Mouse (Mus musculus) limb, embryonic 15.5 days (tissue): ENCODE data around the gene Stambp. TPM values are rescaled to one million over a fixed set of nuclear protein-coding genes. Genes with fewer than 3 reads are reported as not detected.

Experiments used
- ATAC-seq: fragments of 200-750 bp; cut with Nextera tagmentation; 2 replicates; pipeline ENCODE4 v1.8.0; 2017; ENCODE audit warnings: low read depth, moderate TSS enrichment; ENCODE audit not compliant: insufficient number of reproducible peaks, low FRiP score, low TSS enrichment
- H3K27ac ChIP-seq: fragments of 300-500 bp; sonication (generic); 2 replicates; pipeline ENCODE4 v1.5.1; 2015; ENCODE audit warnings: moderate library complexity, mild to moderate bottlenecking, inconsistent platforms
- H3K27me3 ChIP-seq: fragments of 300-500 bp; sonication (generic); 2 replicates; pipeline ENCODE4 v1.6.1; 2015; ENCODE audit warnings: inconsistent platforms
- H3K36me3 ChIP-seq: fragments of 300-500 bp; sonication (generic); 2 replicates; pipeline ENCODE4 v1.6.1; 2015; ENCODE audit warnings: inconsistent platforms
- H3K4me1 ChIP-seq: fragments of 300-500 bp; sonication (generic); 2 replicates; pipeline ENCODE4 v1.6.1; 2015; ENCODE audit warnings: inconsistent platforms
- H3K4me2 ChIP-seq: fragments of 300-500 bp; sonication (generic); 2 replicates; pipeline ENCODE4 v1.6.1; 2015; ENCODE audit warnings: mild to moderate bottlenecking, inconsistent platforms
- H3K4me3 ChIP-seq: fragments of 300-500 bp; sonication (generic); 2 replicates; pipeline ENCODE4 v1.5.1; 2015; ENCODE audit warnings: mild to moderate bottlenecking, inconsistent platforms
- H3K9ac ChIP-seq: fragments of 300-500 bp; sonication (generic); 2 replicates; pipeline ENCODE4 v1.6.1; 2015; ENCODE audit warnings: inconsistent platforms
- H3K9me3 ChIP-seq: fragments of 300-500 bp; sonication (generic); 2 replicates; pipeline ENCODE4 v1.6.1; 2016; ENCODE audit warnings: inconsistent platforms
- whole genome bisulfite sequencing: fragments of 180-500 bp; shearing (Covaris S2); methylation state at CpG from one replicate; pipeline ENCODE4 v1.1.7; 2015; 5-methylcytosine and 5-hydroxymethylcytosine counted together
- polyA plus RNA-seq: library from polyadenylated mRNA; unstranded; fragments of >200 nt; fragmentation: Nextera tagmentation; extraction: Ambion mirVana; gene quantifications from 2 replicates; pipeline ENCODE4 v1.2.1, GENCODE M21; 2015

The Stambp gene
- 30.8 and 34.2 TPM in 2 replicates for polyA plus RNA-seq

- peak within 1 kb of the TSS; percentile 83 for H3K4me3 ChIP-seq
- no peaks in the 10 kb centered on the region for H3K9me3 ChIP-seq
- H3K4me2 ChIP-seq: peak within 1 kb of the TSS; percentile 83
- WGBS: under 1% methylated on average over 8 of the region's 11 CpGs
- peak within 1 kb of the TSS; percentile 85 for H3K27ac ChIP-seq
- peak; percentile 50; the same call in 1 of the 2 replicates for ATAC-seq
- H3K9ac ChIP-seq: peak within 1 kb of the TSS; percentile 79
- H3K4me1 ChIP-seq: peaks cover 15% of the 10 kb centered on the region
- peaks cover 15% of the 10 kb centered on the region for H3K36me3 ChIP-seq
- H3K27me3 ChIP-seq: no peaks in the 10 kb centered on the region; the same call in 1 of the 2 replicates
These were observed at the start of gene Stambp for GRCm38 (mm10) chr6:83572671-83573070. Gene Stambp (minus strand): TSS chr6:83572729.

GRCm38 (mm10) chr6:83619955-83620354 is 47.4 kb upstream of the Stambp start:
- WGBS: 28% methylated on average over 9 of the region's 9 CpGs
- ATAC-seq: 0 out of 2 replicates have a peak, but pooled peaks have one; percentile 24
- Histone ChIP-seq H3K27me3 (no peaks in the 10 kb centered on the region), H3K9me3 (no peaks in the 10 kb centered on the region), H3K4me2 (no peak overlapping the region), H3K27ac (peak overlapping the region; percentile 43), H3K9ac (no peak overlapping the region), H3K36me3 (no peaks in the 10 kb centered on the region), H3K4me3 (no peak overlapping the region), H3K4me1 (peaks cover 14% of the 10 kb centered on the region)

DNA sequence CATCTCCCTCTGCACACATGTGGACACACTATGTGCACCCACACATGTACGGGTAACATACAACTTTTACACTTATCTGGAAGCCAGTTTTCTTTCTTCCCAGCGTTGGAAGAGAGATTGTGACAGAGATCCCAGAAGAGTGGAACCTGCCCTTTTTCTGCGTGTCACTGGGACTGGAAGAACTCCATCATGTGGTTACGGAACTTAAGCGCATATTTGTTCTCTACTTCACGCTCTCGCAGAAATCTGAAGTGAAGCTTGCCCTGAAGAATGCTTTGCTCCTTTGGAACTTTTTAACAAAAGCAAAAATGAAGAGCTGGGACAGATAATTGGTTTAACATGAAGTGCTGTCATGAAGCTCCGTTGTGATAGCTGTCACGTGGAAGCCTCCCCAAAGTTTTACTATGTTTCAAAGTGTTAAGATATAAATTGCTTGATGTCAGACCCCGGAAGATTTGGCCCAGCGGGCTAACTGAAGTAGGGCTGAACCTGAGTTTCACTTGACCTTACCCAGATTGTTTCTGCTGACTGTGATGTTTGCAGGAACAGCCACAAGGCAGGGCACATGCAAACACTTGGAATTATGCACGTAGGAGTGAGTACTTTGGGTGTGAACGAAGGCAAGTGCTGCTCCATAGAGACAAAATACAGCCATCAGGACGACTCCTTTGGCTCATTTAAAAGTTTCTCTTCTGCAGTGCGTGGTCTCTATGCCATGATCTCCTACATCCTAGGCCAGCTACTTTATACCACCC is 45.2 kb upstream of the Stambp start:
- H3K4me2 ChIP-seq: no peak overlapping the region
- no peaks in the 10 kb centered on the region for H3K36me3 ChIP-seq
- no peak for ATAC-seq
- 76% methylated on average over 15 of the region's 15 CpGs for WGBS
- H3K9me3 ChIP-seq: no peaks in the 10 kb centered on the region
- H3K9ac ChIP-seq: no peak overlapping the region
- no peaks in the 10 kb centered on the region for H3K27me3 ChIP-seq
- no peak overlapping the region for H3K27ac ChIP-seq
- H3K4me1 ChIP-seq: peaks cover 14% of the 10 kb centered on the region
- H3K4me3 ChIP-seq: no peak overlapping the region

DNA sequence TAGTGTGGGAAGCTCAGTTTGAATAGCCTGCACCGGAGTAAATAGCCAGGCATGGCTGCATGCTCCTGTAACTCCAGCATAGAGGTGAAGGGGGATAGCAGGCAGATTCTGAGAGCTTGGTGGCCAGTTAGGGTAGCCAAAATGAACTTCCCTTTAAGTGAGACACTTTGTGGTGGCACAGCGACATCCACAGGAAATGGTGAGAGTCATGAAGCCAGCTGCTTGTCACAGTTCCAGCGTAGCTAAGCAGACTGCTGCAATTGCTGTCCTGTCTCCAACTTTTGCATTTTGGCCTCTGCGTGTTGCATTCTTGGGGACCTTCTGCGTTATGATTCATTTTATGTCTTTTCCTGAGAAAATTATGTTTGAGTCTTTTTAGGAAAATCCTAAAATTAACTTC is 44.0 kb upstream of the Stambp start:
- Histone ChIP-seq H3K36me3 (no peaks in the 10 kb centered on the region), H3K27ac (no peak overlapping the region), H3K4me1 (peaks cover 14% of the 10 kb centered on the region), H3K4me2 (no peak overlapping the region), H3K9ac (no peak overlapping the region), H3K27me3 (no peaks in the 10 kb centered on the region), H3K9me3 (no peaks in the 10 kb centered on the region), H3K4me3 (no peak overlapping the region)
- 50% methylated on average over 5 of the region's 5 CpGs for WGBS
- no peak for ATAC-seq

GRCm38 (mm10) chr6:83614469-83614868 is 41.9 kb upstream of the Stambp start:
- Histone ChIP-seq H3K4me1 (peaks cover 5% of the 10 kb centered on the region), H3K4me2 (no peak overlapping the region), H3K27me3 (0 out of 2 replicates have a peak, but pooled peaks cover 5% of the 10 kb centered on the region), H3K27ac (no peak overlapping the region), H3K9ac (no peak overlapping the region), H3K4me3 (no peak overlapping the region), H3K9me3 (no peaks in the 10 kb centered on the region), H3K36me3 (no peaks in the 10 kb centered on the region)
- WGBS: 82% methylated on average over 4 of the region's 4 CpGs
- no peak for ATAC-seq

DNA sequence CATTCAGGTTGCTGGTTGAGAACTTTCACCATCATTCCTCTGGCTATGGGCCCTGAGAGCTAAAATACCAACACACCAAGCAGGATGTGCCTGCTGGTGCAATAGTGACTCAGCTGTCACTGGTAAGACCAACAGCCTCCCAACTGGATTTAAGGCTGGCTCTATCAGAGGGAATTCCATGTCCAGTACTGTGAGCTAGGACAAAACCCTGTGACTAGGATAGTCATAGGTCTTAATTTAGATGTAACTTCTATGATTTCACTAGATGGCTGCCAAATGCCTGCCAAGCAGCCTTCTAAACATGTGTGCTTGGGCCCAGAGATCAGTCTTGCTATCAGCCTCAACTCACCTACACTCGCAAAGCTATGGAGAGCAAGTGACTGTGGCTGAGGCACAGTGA is 40.4 kb upstream of the Stambp start:
- Histone ChIP-seq H3K9ac (no peak overlapping the region), H3K27me3 (0 out of 2 replicates have a peak, but pooled peaks cover 5% of the 10 kb centered on the region), H3K4me2 (no peak overlapping the region), H3K4me1 (no peaks in the 10 kb centered on the region), H3K9me3 (no peaks in the 10 kb centered on the region), H3K36me3 (no peaks in the 10 kb centered on the region), H3K4me3 (no peak overlapping the region), H3K27ac (no peak overlapping the region)
- ATAC-seq: no peak
- 97% methylated on average over 1 of the region's 1 CpGs for WGBS

DNA sequence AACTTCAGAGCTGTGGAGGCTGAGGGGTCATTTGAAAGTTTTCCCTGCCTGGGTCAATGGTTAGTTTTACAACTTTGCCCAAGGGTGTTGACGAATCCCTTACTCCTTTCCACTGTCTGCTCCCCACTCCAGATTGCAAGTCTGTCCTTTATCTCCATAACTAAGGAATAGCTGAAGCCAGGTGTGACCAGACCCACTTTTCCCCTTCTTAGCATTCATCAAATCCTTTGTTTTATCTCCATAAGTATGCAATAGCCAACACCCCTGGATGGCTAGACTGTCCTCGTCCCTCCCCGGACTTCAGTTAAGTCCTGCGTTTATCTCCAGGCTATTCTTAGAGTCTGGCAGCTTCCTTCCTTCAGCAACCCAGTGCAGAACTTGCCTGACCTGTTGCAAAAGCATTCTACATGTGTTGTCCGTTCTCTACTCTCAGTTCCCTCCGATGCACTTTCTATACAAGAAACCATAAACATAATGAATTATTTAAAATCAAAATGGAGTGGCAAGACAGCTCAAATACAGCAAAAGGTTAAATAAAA is 27.2 kb upstream of the Stambp start:
- Histone ChIP-seq H3K4me3 (no peak overlapping the region), H3K4me1 (peaks cover 5% of the 10 kb centered on the region; the same call in 1 of the 2 replicates), H3K27me3 (0 out of 2 replicates have a peak, but pooled peaks cover 3% of the 10 kb centered on the region), H3K36me3 (no peaks in the 10 kb centered on the region), H3K9ac (no peak overlapping the region), H3K4me2 (no peak overlapping the region), H3K27ac (no peak overlapping the region), H3K9me3 (no peaks in the 10 kb centered on the region)
- WGBS: 64% methylated on average over 6 of the region's 6 CpGs
- ATAC-seq: no peak

DNA sequence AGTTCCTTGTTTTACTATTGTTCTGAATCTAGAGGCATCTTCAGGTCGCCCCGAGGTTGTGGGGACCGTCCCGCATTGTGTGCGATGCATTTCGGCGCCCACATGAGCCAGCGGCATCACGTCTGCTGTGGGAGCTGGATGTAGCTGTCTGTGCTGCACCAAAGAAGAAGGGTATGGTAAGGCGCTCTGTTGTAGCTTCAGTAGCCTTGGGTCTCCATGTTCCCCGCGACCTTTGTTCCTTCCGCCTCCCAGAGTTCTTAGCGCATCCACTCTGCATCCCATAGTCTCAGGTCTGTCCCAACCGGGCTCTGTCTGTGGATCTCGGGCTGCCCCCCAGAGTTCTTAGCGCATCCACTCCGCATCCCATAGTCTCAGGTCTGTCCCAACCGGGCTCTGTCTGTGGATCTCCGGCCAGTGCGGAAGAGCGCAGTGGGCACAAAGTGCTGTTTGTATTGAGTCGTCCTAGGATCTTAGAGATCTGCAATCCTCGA is 26.6 kb upstream of the Stambp start:
- no peaks in the 10 kb centered on the region for H3K36me3 ChIP-seq
- peak overlapping the region; percentile 40 for H3K4me2 ChIP-seq
- ATAC-seq: no peak
- H3K9me3 ChIP-seq: no peaks in the 10 kb centered on the region
- H3K4me3 ChIP-seq: peak overlapping the region; percentile 24
- peaks cover 5% of the 10 kb centered on the region; the same call in 1 of the 2 replicates for H3K4me1 ChIP-seq
- 41% methylated on average over 24 of the region's 24 CpGs for WGBS
- no peak overlapping the region for H3K9ac ChIP-seq
- H3K27ac ChIP-seq: no peak overlapping the region
- 0 out of 2 replicates have a peak, but pooled peaks cover 3% of the 10 kb centered on the region for H3K27me3 ChIP-seq

DNA sequence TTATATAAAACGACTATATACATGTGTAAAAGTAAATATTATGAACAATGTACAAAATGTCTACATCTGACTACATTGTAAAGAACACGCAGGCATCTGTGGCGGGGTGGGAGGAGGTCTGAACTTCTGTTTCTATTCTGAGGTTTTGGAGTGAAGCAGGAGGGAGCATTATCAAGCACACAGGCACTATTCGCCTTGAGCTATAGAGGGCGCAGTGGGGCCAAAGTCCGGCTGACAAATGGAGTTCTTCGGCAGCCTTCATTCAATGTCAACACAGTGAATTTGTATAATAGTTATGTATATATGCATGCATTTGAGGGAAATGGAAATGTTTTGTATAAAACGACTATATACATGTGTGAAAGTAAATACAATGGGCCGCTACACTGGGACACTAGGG is 26.1 kb upstream of the Stambp start:
- no peaks in the 10 kb centered on the region for H3K9me3 ChIP-seq
- WGBS: 14% methylated on average over 9 of the region's 9 CpGs
- peaks cover 7% of the 10 kb centered on the region; the same call in 1 of the 2 replicates for H3K4me1 ChIP-seq
- no peak overlapping the region for H3K9ac ChIP-seq
- peak overlapping the region; percentile 24 for H3K4me3 ChIP-seq
- H3K27ac ChIP-seq: no peak overlapping the region
- 0 out of 2 replicates have a peak, but pooled peaks cover 5% of the 10 kb centered on the region for H3K27me3 ChIP-seq
- H3K4me2 ChIP-seq: peak overlapping the region; percentile 40
- ATAC-seq: no peak
- no peaks in the 10 kb centered on the region for H3K36me3 ChIP-seq

DNA sequence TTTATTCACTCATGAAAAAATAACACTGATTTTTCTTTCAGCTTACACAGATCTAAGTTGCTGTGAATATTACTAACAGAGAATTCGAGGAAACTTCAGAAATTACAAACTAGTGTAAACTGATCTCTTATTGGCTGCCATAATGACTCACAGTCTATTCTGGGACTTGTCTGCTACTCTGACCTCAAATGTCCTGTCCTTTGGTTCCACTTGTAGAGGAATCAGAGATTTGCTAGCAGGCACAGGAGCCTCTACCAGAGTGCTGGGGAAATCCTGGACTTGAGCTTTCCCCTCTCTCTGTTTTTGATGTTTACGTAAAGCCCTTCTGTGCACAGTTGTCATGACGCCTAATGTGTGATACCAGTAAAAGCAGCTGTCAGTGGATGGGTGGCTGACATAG is 25.5 kb upstream of the Stambp start:
- H3K4me2 ChIP-seq: no peak overlapping the region
- H3K4me3 ChIP-seq: no peak overlapping the region
- ATAC-seq: no peak
- no peaks in the 10 kb centered on the region for H3K9me3 ChIP-seq
- 0 out of 2 replicates have a peak, but pooled peaks cover 5% of the 10 kb centered on the region for H3K27me3 ChIP-seq
- WGBS: 63% methylated on average over 3 of the region's 3 CpGs
- no peak overlapping the region for H3K27ac ChIP-seq
- no peaks in the 10 kb centered on the region for H3K36me3 ChIP-seq
- H3K9ac ChIP-seq: no peak overlapping the region
- H3K4me1 ChIP-seq: peaks cover 7% of the 10 kb centered on the region; the same call in 1 of the 2 replicates

GRCm38 (mm10) chr6:83595035-83595434 is 22.5 kb upstream of the Stambp start:
- WGBS: 88% methylated on average over 2 of the region's 2 CpGs
- ATAC-seq: no peak
- Histone ChIP-seq H3K36me3 (no peaks in the 10 kb centered on the region), H3K4me3 (no peak overlapping the region), H3K9me3 (no peaks in the 10 kb centered on the region), H3K4me1 (peaks cover 7% of the 10 kb centered on the region; the same call in 1 of the 2 replicates), H3K27me3 (0 out of 2 replicates have a peak, but pooled peaks cover 5% of the 10 kb centered on the region), H3K4me2 (no peak overlapping the region), H3K27ac (no peak overlapping the region), H3K9ac (no peak overlapping the region)

DNA sequence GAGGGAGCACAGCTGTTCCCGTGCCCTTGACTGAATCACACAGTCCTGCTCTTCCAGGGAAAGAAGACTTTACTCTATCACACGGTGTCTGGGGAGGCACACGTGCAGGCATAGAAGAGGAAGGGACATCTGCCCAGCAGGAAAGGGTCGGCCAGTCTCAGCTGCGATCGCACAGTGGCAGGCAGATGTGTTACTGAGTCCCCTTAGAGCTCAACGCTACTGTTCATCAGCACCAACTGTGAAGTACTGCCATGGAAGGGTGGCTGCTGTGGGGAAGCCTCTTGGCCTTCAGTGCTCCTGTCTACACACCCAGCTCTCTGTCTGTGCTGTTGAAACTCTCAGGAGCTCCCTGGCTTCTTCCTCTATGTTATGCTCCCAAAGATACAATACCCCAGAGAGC is 21.4 kb upstream of the Stambp start:
- Histone ChIP-seq H3K4me3 (no peak overlapping the region), H3K27me3 (0 out of 2 replicates have a peak, but pooled peaks cover 5% of the 10 kb centered on the region), H3K4me2 (no peak overlapping the region), H3K36me3 (no peaks in the 10 kb centered on the region), H3K9me3 (no peaks in the 10 kb centered on the region), H3K9ac (no peak overlapping the region), H3K4me1 (0 out of 2 replicates have a peak, but pooled peaks cover 3% of the 10 kb centered on the region), H3K27ac (no peak overlapping the region)
- 69% methylated on average over 7 of the region's 7 CpGs for WGBS
- no peak for ATAC-seq
